Mouse (Mus musculus): ENCODE data around the gene Mink1. TPM values are rescaled to one million over a fixed set of nuclear protein-coding genes. Genes with fewer than 3 reads are reported as not detected.

Gene Mink1
- polyA plus RNA-seq, 1 experiment = 79.5 TPM

- TF ChIP-seq POLR2A (IDR thresholded peaks at IDR 0.05; ENCODE audit: borderline replicate concordance, control insufficient read depth, low read depth, low read length) (peak; percentile 67; the same call in 1 of the 2 replicates), CTCF (IDR thresholded peaks at IDR 0.05; ENCODE audit: control insufficient read depth, insufficient read depth, low read length) (no peak)
- H3K4me1 ChIP-seq (ENCODE audit: control insufficient read depth, insufficient read depth, low read length) = peaks cover 6% of the 10 kb centered on the region
- peak overlapping the region; percentile 84 for H3K4me3 ChIP-seq (replicated peaks; ENCODE audit: control insufficient read depth, low read depth, low read length)
- WGBS = under 1% methylated on average over 48 of the region's 48 CpGs
- peak overlapping the region; percentile 82 for H3K27ac ChIP-seq (ENCODE audit: control insufficient read depth, insufficient read depth, low read depth, low read length, poor library complexity)
These were observed 92.4 kb downstream of the Mink1 start for GRCm38 (mm10) chr11:70654923-70655570.

- H3K4me3 ChIP-seq (replicated peaks; ENCODE audit: control insufficient read depth, low read depth, low read length) = peak overlapping the region; percentile 84
- 3% methylated on average over 61 of the region's 61 CpGs for WGBS
- TF ChIP-seq POLR2A (IDR thresholded peaks at IDR 0.05; ENCODE audit: borderline replicate concordance, control insufficient read depth, low read depth, low read length) (peak; percentile 18; the same call in 1 of the 2 replicates), CTCF (IDR thresholded peaks at IDR 0.05; ENCODE audit: control insufficient read depth, insufficient read depth, low read length) (no peak)
- H3K27ac ChIP-seq (ENCODE audit: control insufficient read depth, insufficient read depth, low read depth, low read length, poor library complexity) = peak overlapping the region; percentile 82
- H3K4me1 ChIP-seq (ENCODE audit: control insufficient read depth, insufficient read depth, low read length) = peaks cover 4% of the 10 kb centered on the region
These were observed 93.1 kb downstream of the Mink1 start for GRCm38 (mm10) chr11:70655571-70656455.

- Histone ChIP-seq H3K27ac (ENCODE audit: control insufficient read depth, insufficient read depth, low read depth, low read length, poor library complexity) (peak overlapping the region; percentile 82), H3K4me1 (ENCODE audit: control insufficient read depth, insufficient read depth, low read length) (peaks cover 4% of the 10 kb centered on the region), H3K4me3 (replicated peaks; ENCODE audit: control insufficient read depth, low read depth, low read length) (peak overlapping the region; percentile 27)
- TF ChIP-seq CTCF (IDR thresholded peaks at IDR 0.05; ENCODE audit: control insufficient read depth, insufficient read depth, low read length) = no peak
- TF ChIP-seq POLR2A (IDR thresholded peaks at IDR 0.05; ENCODE audit: borderline replicate concordance, control insufficient read depth, low read depth, low read length) = no peak
- 52% methylated on average over 16 of the region's 16 CpGs for WGBS
These were observed 93.8 kb downstream of the Mink1 start for GRCm38 (mm10) chr11:70656456-70656927.

- Histone ChIP-seq H3K4me3 (replicated peaks; ENCODE audit: control insufficient read depth, low read depth, low read length) (peak within 1 kb of the TSS; percentile 27), H3K4me1 (ENCODE audit: control insufficient read depth, insufficient read depth, low read length) (peaks cover 4% of the 10 kb centered on the region), H3K27ac (ENCODE audit: control insufficient read depth, insufficient read depth, low read depth, low read length, poor library complexity) (peak within 1 kb of the TSS; percentile 82)
- TF ChIP-seq POLR2A (IDR thresholded peaks at IDR 0.05; ENCODE audit: borderline replicate concordance, control insufficient read depth, low read depth, low read length) (no peak), CTCF (IDR thresholded peaks at IDR 0.05; ENCODE audit: control insufficient read depth, insufficient read depth, low read length) (no peak)
- WGBS = 38% methylated on average over 3 of the region's 3 CpGs
These were observed 94.3 kb downstream of the Mink1 start, which contains the start of gene Eno3 for GRCm38 (mm10) chr11:70656964-70657363. Eno3 (plus strand) TSS chr11:70657202.

DNA sequence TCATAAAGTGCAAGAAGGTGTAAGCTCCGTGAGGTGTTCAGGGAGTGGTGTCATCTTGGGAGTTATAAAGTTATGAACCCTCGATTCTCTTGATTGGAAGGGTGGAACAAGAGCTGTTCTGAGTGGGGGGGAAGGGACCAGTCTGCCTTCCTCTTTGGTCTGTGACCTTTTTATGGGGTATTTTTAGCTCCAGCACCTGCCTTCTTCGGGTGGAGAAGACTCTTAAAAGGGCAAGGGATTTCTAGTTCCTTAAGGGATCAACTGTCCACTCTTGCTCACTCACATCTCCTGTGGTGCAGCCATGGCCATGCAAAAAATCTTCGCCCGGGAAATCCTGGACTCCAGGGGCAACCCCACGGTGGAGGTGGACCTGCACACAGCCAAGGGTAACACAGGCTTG, 94.9 kb downstream of the Mink1 start:
- Histone ChIP-seq H3K4me1 (ENCODE audit: control insufficient read depth, insufficient read depth, low read length) (peaks cover 4% of the 10 kb centered on the region), H3K4me3 (replicated peaks; ENCODE audit: control insufficient read depth, low read depth, low read length) (no peak overlapping the region), H3K27ac (ENCODE audit: control insufficient read depth, insufficient read depth, low read depth, low read length, poor library complexity) (no peak overlapping the region)
- TF ChIP-seq CTCF (IDR thresholded peaks at IDR 0.05; ENCODE audit: control insufficient read depth, insufficient read depth, low read length) (no peak), POLR2A (IDR thresholded peaks at IDR 0.05; ENCODE audit: borderline replicate concordance, control insufficient read depth, low read depth, low read length) (no peak)
- WGBS = 53% methylated on average over 6 of the region's 6 CpGs

DNA sequence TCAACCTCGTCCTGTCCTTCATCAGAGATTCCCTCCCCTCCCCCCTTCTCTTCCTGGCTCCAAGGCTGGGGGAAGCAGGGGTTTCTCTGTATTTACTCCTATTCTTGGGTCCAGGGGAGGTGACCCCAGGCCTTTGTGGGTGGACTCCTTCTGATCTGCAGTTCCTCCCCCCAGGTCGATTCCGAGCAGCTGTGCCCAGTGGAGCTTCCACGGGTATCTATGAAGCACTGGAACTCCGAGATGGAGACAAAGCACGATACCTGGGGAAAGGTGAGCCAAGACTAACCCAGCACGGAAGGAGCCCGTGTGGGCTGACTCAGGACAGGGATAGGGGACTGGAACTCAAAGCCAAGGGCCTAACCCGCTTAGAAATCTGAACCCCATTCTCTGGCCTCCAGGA, 95.3 kb downstream of the Mink1 start:
- H3K4me3 ChIP-seq (replicated peaks; ENCODE audit: control insufficient read depth, low read depth, low read length) = no peak overlapping the region
- WGBS = 83% methylated on average over 9 of the region's 9 CpGs
- H3K4me1 ChIP-seq (ENCODE audit: control insufficient read depth, insufficient read depth, low read length) = peaks cover 4% of the 10 kb centered on the region
- TF ChIP-seq POLR2A (IDR thresholded peaks at IDR 0.05; ENCODE audit: borderline replicate concordance, control insufficient read depth, low read depth, low read length) (no peak), CTCF (IDR thresholded peaks at IDR 0.05; ENCODE audit: control insufficient read depth, insufficient read depth, low read length) (no peak)
- no peak overlapping the region for H3K27ac ChIP-seq (ENCODE audit: control insufficient read depth, insufficient read depth, low read depth, low read length, poor library complexity)

DNA sequence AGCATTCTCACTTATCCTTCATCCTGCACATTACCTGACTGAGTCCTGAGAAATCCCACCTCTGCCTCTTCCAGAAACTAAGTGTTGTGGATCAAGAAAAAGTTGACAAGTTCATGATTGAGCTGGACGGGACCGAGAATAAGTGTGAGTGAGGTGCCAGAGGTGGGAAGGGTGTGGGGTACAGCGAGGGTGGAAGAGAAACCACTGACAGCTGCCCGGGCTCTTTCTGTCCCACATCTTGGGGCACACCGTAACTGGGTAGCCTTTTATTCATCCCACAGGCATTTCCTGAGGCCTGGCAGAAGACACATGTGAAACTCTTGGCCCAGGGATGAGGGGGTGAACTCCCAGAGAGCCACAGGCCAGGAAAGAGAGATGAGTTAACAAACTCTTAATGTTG, 95.8 kb downstream of the Mink1 start:
- WGBS = 74% methylated on average over 5 of the region's 5 CpGs
- H3K4me3 ChIP-seq (replicated peaks; ENCODE audit: control insufficient read depth, low read depth, low read length) = no peak overlapping the region
- no peak for TF ChIP-seq POLR2A (IDR thresholded peaks at IDR 0.05; ENCODE audit: borderline replicate concordance, control insufficient read depth, low read depth, low read length)
- TF ChIP-seq CTCF (IDR thresholded peaks at IDR 0.05; ENCODE audit: control insufficient read depth, insufficient read depth, low read length) = no peak
- H3K27ac ChIP-seq (ENCODE audit: control insufficient read depth, insufficient read depth, low read depth, low read length, poor library complexity) = no peak overlapping the region
- peaks cover 4% of the 10 kb centered on the region for H3K4me1 ChIP-seq (ENCODE audit: control insufficient read depth, insufficient read depth, low read length)

DNA sequence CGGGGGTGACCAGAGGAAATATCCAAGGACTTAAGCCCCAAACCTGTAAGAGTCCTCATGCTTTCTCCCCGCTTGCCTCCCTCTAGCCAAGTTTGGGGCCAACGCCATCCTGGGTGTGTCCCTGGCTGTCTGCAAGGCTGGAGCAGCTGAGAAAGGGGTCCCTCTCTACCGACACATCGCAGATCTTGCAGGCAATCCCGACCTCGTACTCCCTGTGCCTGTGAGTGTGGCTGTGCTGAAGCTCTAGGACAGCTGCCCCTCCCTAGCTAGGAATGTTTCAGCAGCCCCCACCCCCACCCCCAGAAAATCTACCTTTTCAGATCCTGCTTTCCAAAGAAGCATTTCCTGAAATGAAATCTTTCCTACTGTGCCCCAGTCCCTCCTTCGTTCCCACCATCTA, 96.3 kb downstream of the Mink1 start:
- Histone ChIP-seq H3K4me1 (ENCODE audit: control insufficient read depth, insufficient read depth, low read length) (peaks cover 4% of the 10 kb centered on the region), H3K4me3 (replicated peaks; ENCODE audit: control insufficient read depth, low read depth, low read length) (no peak overlapping the region), H3K27ac (ENCODE audit: control insufficient read depth, insufficient read depth, low read depth, low read length, poor library complexity) (no peak overlapping the region)
- TF ChIP-seq POLR2A (IDR thresholded peaks at IDR 0.05; ENCODE audit: borderline replicate concordance, control insufficient read depth, low read depth, low read length) (no peak), CTCF (IDR thresholded peaks at IDR 0.05; ENCODE audit: control insufficient read depth, insufficient read depth, low read length) (no peak)
- 78% methylated on average over 8 of the region's 8 CpGs for WGBS

Measured in bone marrow, adult 2 months (tissue).